Mouse (Mus musculus) retina, postnatal 7 days (tissue): ENCODE measurements around the gene Gm10277.
A peak's percentile ranks its signal among the peaks of the same experiment; 100 is the strongest.

Experiments
- DNase-seq: peaks from one replicate; pipeline ENCODE4 v3.0.0-alpha.2; 2012; ENCODE audit warnings: low read depth, low spot score

Gm10277 gene

DNA sequence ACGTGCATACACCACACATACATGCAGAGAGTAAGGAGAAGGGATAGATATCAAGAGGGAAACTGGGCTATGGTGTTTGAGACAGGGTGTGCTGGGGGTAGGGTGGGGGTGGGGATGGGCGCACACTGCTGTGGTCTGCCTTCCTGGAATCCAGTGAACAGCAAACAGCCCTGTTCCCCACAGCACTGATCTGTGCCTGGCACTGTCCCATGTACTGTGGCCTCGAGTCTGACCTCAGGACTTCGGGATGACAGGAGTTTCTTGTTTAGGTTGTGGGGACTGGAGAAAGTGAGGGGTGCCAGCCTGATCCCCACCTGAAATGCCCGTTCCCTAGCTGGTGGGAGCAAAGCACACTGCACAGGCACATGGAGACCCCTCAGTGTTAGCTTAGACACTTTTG, at the start of gene Gm10277:
TSS of gene Gm10277 (minus strand) at position 41 of the 400 bp plus-strand sequence.
- DNase-seq: no peak

DNA sequence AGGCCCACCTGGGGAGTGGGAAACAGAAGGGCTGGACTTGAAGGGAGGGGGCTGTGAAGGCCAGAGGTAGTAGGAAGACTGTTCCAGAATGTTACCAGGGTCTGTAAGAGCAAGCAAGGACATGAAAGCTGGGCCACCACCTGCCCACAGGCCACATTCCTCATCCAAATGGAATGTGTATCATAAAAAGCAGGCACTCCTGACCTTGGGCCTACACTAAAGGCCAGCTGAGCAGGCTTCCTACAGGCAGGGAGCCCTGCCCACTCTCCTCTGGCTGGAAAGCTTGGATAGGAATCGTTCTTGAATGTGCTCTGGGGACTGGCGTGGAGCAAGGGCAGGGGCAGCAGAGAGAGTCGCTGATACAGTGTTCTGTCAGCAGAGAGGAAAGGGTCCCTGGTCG, 49.2 kb upstream of the Gm10277 start:
- DNase-seq: no peak

DNA sequence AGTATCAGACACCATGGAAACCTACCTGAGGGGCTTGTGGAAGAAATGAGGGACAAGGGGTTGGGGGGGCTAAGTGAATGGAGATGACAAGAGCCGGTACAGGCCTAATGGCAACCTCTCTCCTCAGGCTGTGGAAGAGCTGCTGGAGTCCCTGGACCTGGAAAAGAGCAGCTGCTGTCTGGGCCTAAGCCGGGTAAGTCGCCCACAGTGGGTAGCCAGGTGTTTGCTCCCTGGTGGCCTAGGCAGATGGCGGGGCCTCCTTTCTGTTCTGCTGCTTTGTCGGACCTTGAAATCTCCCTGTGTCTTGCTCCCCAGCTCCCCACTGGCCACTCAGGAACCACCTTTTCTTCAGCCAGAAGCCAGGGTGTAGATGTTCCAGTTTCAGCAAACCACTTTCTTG, 48.7 kb upstream of the Gm10277 start:
- DNase-seq: no peak

DNA sequence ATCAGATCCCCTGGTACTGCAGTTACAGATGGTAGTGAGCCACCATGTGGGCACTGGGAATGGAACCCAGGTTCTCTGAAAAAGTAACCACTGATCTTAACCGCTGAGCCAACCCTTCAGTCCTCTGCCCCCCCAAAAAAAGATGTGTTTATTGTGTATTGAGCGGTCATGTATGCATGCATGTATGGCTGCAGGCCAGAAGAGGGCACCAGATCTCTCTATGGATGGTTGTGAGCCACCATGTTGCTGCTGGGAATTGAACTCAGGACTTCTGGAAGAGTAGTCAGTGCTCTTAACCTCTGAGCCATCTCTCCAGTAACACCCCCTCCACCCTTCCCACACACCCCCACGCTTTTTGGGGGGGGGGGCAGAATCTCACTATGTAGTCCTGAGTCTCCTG, 47.6 kb upstream of the Gm10277 start:
- no peak for DNase-seq

DNA sequence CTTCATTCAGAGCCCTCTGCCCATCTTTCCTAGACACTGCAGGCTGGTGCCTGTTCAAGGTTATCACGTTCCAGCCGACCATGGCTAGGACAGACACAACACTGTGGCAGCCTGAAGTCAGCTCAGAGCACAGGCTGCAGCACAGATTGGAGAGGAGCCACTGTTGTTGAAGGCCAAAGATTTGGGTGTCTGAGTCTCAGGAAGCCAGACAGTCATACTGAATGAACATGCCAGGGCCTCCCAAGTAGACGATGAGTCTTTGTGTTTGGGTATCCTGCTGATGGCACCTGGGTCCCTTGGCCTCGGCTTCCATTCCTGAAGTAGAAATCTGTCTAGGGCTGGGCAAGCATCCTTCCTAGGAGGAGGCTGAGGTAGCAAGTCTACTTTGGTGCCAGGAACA, 45.0 kb upstream of the Gm10277 start:
- no peak for DNase-seq

DNA sequence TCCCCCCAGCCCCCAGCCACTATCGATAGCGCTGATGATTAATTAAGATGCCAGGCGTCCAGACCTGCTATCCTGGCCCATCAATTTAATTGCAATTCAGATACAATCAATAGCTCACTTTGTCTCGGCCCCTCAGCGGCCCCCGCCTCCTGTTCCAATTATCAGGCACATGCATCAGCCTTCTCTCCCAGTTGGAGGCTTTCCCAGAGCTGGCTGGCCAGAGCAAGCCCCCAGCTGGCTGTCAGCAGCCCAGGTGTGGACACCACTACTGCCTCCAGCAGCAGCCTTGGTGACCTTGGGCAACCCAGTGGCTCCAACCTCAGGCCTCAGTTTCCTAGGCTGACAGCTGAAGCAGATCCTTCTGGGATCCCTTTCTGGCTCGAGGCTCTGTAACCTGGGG, 43.3 kb upstream of the Gm10277 start:
- DNase-seq: no peak

DNA sequence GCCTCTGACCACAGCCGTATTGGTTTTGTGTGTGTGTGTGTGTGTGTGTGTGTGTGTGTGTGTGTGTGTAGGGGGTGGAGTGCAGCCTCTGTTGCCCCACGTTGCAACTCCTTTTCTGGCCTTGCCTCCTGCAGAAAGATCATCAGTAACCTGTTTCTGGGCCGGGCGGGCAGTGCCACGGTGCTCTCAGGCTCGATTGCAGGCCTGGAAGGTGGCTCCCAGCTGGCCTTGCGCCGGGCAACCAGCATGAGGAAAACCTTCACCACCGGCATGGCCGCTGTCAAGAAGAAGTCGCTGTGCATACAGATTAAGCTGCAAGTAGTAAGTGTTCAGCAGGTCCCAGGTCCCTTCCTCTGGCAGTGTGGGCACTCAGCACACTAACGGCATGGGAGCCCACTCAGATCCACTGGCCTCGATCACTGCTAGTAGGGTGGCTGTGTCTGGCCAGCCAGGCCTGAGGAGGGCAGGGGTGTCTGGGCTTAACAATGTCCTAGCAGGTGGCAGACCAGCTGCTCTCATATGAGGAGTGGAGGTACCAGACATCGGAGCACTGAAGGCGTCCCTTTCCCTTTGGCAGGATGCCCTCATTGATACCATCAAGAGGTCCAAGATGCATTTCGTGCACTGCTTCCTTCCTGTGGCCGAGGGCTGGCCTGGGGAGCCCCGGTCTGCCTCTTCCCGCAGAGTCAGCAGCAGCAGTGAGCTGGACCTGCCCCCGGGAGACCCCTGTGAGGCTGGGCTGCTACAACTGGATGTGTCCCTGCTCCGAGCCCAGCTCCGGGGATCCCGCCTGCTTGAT, 41.7 kb upstream of the Gm10277 start:
- DNase-seq: no peak

DNA sequence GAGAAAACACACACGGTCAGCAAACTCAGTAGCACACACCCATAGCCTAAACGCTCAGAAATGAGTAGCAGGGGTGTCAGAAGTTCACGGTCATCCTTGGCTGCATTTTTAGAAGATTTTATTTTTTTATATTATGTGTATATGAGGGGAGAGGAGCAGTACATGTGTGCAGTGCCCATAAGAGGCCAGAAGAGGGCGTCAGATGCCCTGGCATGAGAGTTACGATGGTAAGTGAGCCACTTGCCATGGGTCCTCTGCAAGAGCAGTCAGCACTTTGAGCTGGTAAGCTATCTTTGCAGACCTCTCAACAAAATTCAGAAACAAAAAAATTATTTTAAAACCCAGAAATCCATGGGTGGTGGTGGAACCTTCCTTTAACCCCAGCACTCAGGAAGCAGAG, 40.6 kb upstream of the Gm10277 start:
- DNase-seq: no peak

DNA sequence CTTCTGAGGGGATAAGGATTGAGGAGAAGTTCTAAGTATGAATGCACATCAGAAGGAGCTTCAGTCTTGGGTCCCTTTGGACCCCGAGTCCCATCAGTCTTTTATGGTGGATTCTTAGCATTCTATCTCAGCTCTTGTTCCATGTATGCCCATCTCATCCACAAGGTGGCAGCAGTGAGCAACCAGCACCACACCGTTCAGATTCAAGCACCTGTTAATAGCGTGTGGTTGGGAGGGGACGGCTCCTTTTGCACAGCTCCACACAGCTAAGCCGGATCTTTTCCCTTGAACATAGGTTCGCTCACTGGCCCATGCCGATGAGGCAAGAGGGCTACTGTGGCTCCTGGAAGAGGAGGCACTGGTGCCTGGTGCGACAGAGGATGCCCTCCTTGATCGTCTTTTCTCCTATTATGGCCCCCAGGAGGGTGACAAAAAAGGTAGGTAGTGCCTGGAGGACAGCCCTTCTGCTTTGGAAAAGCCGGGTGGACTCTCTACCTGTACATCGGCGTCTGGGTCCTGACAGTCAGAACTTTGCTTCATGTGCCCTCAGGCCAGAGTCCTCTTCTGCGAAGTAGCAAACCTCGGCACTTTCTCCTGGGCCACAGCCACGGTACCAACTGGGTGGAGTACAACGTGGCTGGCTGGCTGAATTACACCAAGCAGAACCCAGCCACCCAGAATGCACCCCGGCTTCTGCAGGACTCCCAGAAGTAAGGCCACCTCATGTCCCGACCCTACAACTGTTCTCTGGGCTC, 39.9 kb upstream of the Gm10277 start:
- DNase-seq: peak; percentile 80

DNA sequence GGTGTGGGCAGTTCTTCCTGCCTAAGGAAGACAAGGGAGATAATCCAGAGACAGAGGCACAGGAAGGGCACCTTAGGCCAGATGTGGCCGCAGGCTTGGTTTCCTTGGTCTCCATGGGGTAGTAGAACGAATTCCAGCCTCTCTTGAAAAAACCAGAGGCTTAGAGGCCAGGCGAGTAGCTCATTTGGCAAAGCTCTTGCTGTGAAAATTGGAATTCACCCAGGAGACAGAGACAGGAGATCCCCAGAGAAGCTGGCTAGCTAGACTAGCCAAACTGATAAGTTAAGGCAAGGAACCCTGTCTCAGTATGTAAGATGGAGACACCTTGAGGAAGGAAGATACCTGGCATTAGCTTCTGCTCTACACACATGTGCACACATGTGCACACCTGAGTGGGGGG, 38.8 kb upstream of the Gm10277 start:
- DNase-seq: no peak

DNA sequence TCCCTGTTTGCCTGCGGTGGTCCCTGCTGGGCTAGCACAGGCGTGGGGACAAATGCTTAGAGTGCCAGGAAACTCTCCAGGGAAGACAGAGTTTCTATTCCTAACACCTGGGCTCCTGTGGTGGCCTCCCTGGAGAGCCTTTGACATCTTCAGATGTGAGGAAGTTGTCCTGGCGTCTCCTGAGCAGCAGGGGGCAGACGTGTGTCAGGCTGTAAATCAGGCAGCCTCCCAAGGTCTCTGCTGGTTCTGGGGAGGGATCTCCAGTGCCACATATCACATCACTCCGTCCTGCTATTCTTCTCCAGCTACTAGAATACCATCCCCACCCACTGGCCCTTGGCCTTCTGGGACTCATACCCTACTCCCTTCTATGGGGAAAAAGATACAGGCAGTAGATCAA, 38.3 kb upstream of the Gm10277 start:
- peak; percentile 65 for DNase-seq

DNA sequence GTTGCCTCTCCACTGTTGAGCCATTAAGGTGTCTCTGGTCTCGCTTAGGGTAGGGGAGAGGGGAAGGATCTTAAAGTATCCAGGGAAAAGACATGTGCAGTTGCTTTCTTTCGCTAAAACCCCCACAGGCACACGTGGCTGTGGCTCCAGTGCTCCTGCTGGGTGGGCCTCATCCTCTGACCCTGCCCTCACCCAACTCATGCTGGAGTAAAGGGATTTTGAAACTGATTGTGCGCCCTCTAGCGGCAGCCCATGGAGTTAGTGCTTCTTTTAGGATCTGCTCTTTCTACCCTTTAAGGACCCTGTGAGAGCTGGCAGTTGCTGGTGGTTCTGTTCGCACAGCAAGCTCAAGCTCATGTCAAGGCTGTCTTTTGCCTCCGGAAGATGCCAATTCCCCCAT, 35.2 kb upstream of the Gm10277 start:
- DNase-seq: peak; percentile 54

DNA sequence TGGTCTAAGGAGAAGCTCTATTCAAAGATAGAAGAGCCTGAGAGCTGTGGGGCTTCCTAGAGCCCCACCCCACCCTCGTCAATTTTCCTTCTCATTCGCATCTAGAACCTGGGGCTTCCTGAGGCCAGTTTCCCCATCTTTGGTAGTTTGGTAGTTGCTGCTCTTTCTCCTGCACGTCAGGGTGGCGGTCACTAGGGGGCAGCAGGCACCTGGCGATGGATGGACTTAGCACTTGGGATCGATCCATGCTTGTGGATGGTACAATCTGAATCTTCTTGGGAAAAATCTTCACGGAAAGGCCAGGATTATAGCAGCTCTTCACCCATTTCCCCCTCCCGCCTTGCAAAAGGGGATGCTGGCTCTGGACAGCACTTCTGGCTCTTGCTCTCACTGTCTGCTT, 34.1 kb upstream of the Gm10277 start:
- no peak for DNase-seq

DNA sequence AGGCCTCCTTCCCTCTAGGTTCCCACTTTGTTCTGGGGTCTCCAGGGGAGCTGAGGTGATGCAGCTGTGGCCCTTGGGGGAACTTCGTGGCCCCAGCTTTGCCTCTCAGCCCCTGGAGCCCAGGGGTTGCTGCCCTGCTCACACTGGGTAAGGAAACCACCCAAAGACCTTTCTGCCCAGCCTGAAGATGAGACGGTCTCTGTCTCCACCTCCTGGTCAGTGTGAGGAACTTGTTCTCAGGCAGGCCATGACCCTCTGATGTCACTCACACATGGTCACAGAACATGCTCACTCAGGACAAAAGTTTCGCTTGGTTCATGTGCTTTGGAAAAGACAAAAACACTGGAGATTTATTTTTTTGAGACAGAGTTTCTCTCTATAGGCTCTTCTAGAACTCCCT, 28.5 kb upstream of the Gm10277 start:
- peak; percentile 80 for DNase-seq

DNA sequence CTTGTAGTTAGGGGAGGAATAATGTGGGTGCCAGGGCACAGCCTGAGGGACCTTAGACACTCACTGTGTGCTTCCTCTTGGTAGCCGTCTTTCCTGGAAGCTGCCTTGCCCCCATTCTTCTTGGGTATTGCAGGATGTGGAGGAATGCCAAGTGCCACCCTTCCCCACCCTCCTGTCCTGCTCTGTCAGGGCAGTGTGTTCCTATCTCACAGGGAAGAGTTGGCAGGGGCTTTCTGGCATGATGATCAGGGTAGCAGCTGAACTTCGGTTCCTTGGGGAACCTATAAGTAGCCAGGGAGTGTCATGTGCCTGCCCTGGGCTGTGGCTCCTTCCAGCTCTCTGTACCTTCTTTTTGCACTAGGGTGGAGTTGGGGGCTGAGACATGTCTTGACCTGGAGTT, 26.4 kb upstream of the Gm10277 start:
- no peak for DNase-seq

DNA sequence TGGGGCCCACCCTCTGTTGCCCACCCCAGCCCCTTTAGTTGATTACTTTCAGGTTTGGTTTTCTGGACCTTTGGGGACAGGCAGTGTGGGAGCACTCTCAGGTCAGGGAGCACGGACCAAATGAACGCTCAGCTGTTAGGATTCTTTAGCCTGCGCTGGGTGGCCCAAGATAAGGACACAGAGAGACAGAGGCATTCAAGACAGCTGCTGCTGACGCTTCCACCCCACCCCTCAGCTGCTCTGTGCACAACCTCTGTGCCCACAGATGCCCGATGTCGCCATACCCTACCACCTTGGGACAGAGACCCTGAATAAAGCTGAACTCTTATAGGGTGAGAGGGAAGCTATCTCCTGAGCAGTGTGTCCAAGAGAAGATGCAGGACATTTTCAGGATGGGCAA, 22.5 kb upstream of the Gm10277 start:
- no peak for DNase-seq

DNA sequence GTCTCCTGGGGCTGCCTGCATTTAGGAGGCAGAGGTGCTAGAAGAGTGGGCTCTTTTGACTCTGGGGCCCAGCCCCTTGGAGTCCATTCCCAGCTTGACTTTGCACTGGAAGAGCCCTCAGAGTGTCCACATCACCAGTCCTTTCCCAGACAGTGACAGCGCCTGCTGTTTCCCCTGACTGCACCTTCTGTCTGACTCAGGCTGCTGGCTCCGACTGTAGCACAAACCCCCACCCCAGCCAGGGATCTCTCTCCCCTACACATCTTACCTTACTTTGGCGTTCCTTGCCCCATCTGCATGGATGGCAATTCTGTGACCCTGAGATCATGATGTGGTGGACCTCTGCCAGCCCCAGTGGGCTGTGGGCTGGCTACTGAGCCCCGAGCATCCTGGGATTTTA, 21.7 kb upstream of the Gm10277 start:
- DNase-seq: no peak

DNA sequence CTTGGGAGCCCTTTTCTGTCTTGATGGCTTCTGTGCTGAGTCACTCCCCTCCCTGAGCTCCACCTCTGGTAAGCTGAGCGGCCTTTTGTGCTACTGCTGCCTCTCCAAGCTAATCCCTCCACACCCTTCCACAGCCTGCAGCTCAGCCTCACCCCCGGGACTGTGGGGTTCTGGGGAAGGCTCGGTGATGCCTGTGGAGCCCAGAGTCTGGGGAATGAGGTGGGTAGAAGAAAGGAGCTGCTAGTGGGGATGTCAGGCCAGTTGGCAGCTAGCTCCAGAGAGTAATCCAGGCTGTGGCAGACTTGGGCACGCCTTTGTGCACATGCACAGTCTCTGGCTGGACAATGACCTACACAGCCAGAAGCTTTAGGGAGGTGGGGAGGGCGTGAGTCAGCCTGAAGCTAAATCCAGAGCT, 20.5 kb upstream of the Gm10277 start:
- DNase-seq: no peak

DNA sequence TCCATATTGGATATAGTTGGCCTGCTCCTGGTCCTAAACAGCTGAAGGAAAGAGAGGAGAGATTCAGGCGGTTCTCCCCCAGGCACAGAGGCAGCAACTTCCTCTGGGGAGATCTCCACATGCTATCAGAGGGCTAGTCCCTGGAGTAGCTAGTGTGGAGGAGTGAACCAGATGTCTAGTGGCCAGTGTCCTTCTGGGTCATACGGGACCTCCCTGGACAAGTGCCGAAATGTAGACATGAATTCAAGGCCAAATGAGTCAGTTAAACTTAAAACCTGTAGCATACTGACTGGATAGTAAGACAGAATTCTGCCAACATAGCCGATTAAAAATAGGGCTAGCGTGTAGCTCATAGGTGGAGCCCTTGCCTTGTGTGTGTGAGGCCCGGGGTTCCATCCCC, 19.3 kb upstream of the Gm10277 start:
- DNase-seq: no peak

DNA sequence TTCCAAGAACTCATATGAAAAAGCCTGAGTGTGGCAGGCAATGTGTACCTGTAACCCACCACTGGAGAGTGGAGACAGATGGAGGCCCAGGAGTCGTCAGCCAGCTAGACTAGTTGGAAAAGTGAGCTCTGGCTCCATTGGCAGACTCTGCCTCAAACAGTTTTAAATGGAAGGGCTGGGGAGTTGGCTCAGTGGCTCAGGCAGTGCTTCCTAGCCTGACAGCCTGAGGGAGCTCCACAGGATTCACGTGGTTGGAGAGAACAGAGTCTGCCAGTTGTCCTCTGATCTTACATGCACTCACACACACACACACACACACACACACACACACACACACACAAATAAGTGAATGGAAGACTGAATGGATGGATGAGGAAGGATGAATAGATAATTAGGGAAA, 18.7 kb upstream of the Gm10277 start:
- DNase-seq: no peak

DNA sequence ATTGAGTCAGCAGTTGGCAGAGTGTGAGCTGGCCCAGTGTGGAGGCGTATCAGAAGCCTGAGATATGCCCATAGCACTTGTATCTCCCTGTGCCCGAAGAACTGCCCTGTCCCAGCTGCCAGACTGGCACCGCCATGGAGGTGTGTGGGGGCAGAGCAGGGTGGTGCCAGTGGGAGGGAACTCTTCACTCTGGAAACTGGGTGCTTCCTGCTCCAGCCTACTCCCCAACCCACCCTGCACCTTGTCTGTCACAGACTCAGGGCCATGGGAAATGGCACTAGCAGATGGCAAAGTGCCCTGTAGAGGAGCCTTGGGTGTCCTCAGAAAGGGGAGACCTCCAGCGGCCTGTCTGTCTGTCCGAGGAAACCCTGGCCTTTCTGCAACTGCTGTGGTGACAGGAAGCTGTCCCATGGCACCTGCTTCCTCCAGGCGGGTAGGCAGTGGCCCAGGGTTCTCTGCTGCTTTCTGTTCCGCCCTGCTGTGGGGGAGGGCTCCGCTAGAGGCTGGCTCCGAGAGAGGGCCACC, 14.9 kb upstream of the Gm10277 start:
- no peak for DNase-seq

DNA sequence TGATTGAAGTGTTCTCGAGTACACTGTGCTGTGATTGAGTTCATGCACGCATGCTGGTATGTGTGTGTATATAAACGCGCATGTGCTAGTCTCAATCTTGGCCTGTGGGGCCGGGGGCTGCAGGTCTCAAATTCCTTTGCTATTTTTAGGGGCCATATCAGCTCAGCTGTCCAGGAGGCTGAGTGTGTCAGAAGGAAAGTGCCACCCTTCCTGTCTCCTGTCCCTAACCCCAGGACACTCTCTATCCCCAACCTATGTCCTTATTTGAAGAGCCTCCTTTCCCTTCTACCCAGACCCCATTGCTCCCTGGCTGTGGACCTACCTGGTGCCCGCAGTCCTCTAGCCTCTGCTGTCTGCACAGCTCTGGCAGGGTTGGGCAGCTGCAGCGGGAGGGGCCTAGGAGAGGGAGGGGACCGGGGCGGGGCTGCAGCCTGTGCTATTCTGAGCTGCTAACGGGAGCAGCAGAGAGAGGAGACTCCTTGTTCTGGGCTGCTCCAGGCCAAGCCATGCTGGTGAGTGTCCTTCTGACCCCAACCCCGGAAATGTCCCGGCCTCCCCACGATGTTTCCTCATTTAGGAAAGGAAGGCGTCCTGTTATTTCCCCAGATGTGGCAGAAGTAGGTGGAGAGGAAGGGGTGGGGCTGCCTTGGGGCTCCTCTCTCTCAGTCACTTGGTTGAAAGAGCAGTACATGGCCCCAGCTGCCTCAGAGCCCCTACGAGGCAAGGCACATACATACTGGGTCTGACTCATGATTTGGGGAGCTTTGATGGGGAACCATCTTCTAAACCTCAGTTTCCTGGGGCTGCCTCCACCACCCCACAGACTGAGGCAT, 13.5 kb upstream of the Gm10277 start:
- DNase-seq: no peak
